Mouse (Mus musculus) midbrain, embryonic 11.5 days (tissue): ENCODE measurements at regions not wholly inside any gene's neighbourhood (a gene's known extent, or its start where the extent isn't known, plus 50 kb on each side); places are given as distances from the start of the nearest gene placed in this dataset.

ENCODE experiments used
- ATAC-seq: fragments of 200-750 bp; cut with Nextera tagmentation; 2 replicates; pipeline ENCODE4 v1.8.0; 2017; ENCODE audit warnings: moderate TSS enrichment, moderate library complexity; ENCODE audit not compliant: low FRiP score
- DNase-seq: peaks from one replicate; pipeline ENCODE4 v3.0.0; 2015; ENCODE audit warnings: low spot score; ENCODE audit errors: missing footprints
- H3K27ac ChIP-seq: fragments of 300-500 bp; sonication (generic); 2 replicates; pipeline ENCODE4 v1.5.1; 2014; ENCODE audit warnings: low read depth, low read length
- H3K27me3 ChIP-seq: fragments of 300-500 bp; sonication (generic); 2 replicates; pipeline ENCODE4 v1.6.1; 2014; ENCODE audit warnings: mild to moderate bottlenecking, low read length, moderate library complexity, mixed read lengths; ENCODE audit not compliant: control insufficient read depth, insufficient read depth
- H3K36me3 ChIP-seq: fragments of 300-500 bp; sonication (generic); 2 replicates; pipeline ENCODE4 v1.6.1; 2014; ENCODE audit warnings: mild to moderate bottlenecking, low read length, moderate library complexity, mixed read lengths; ENCODE audit not compliant: control insufficient read depth, insufficient read depth
- H3K4me1 ChIP-seq: fragments of 300-500 bp; sonication (generic); 2 replicates; pipeline ENCODE4 v1.6.1; 2014; ENCODE audit warnings: low read length; ENCODE audit not compliant: control insufficient read depth, insufficient read depth
- H3K4me2 ChIP-seq: fragments of 300-500 bp; sonication (generic); 2 replicates; pipeline ENCODE4 v1.6.1; 2014; ENCODE audit warnings: mild to moderate bottlenecking, moderate library complexity
- H3K4me3 ChIP-seq: fragments of 300-500 bp; sonication (generic); 2 replicates; pipeline ENCODE4 v1.5.1; 2014; ENCODE audit warnings: low read depth, low read length
- H3K9ac ChIP-seq: fragments of 300-500 bp; sonication (generic); 2 replicates; pipeline ENCODE4 v1.6.1; 2014; ENCODE audit warnings: low read length
- H3K9me3 ChIP-seq: fragments of 300-500 bp; sonication (generic); 2 replicates; pipeline ENCODE4 v1.6.1; 2016; ENCODE audit warnings: low read length; ENCODE audit not compliant: control insufficient read depth
- WGBS: fragments of 180-500 bp; shearing (Covaris S2); extraction: QIAGEN DNeasy Blood & Tissue Kit; methylation state at CpG from one replicate; pipeline ENCODE4 v1.1.7; 2014; 5-methylcytosine and 5-hydroxymethylcytosine counted together

- Histone ChIP-seq H3K4me2 (no peak overlapping the region), H3K27ac (no peak overlapping the region), H3K9me3 (no peaks in the 10 kb centered on the region), H3K9ac (no peak overlapping the region), H3K4me3 (no peak overlapping the region), H3K27me3 (no peaks in the 10 kb centered on the region), H3K4me1 (no peaks in the 10 kb centered on the region; the same call in 1 of the 2 replicates), H3K36me3 (no peaks in the 10 kb centered on the region)
- WGBS = 75% methylated on average over 8 of the region's 8 CpGs
- ATAC-seq (no peak), DNase-seq (no peak)
Observed at GRCm38 (mm10) chr8:86342016-86342684, 238.3 kb downstream of the Abcc12 start.

- no peak overlapping the region for H3K4me3 ChIP-seq
- H3K36me3 ChIP-seq = no peaks in the 10 kb centered on the region
- no peak for ATAC-seq
- no peaks in the 10 kb centered on the region; the same call in 1 of the 2 replicates for H3K4me1 ChIP-seq
- no peak overlapping the region for H3K9ac ChIP-seq
- 85% methylated on average over 18 of the region's 18 CpGs for WGBS
- H3K4me2 ChIP-seq = no peak overlapping the region
- H3K27ac ChIP-seq = no peak overlapping the region
- no peaks in the 10 kb centered on the region for H3K9me3 ChIP-seq
- DNase-seq = no peak
- H3K27me3 ChIP-seq = no peaks in the 10 kb centered on the region
Observed at GRCm38 (mm10) chr8:86338574-86339264, 241.8 kb downstream of the Abcc12 start.

- no peaks in the 10 kb centered on the region for H3K36me3 ChIP-seq
- no peak overlapping the region for H3K9ac ChIP-seq
- H3K9me3 ChIP-seq = no peaks in the 10 kb centered on the region
- DNase-seq = no peak
- H3K4me3 ChIP-seq = no peak overlapping the region
- no peaks in the 10 kb centered on the region for H3K4me1 ChIP-seq
- H3K27ac ChIP-seq = no peak overlapping the region
- no peak for ATAC-seq
- H3K4me2 ChIP-seq = no peak overlapping the region
- no peaks in the 10 kb centered on the region for H3K27me3 ChIP-seq
- 79% methylated on average over 6 of the region's 6 CpGs for WGBS
Observed at GRCm38 (mm10) chr8:86331383-86331782, 249.1 kb downstream of the Abcc12 start.

- H3K9ac ChIP-seq = no peak overlapping the region
- H3K4me1 ChIP-seq = no peaks in the 10 kb centered on the region
- H3K9me3 ChIP-seq = no peaks in the 10 kb centered on the region
- 45% methylated on average over 7 of the region's 7 CpGs for WGBS
- no peaks in the 10 kb centered on the region for H3K27me3 ChIP-seq
- H3K4me2 ChIP-seq = no peak overlapping the region
- ATAC-seq (no peak), DNase-seq (no peak)
- no peak overlapping the region for H3K27ac ChIP-seq
- H3K4me3 ChIP-seq = no peak overlapping the region
- no peaks in the 10 kb centered on the region for H3K36me3 ChIP-seq
Observed at GRCm38 (mm10) chr8:86328626-86329025, 251.9 kb downstream of the Abcc12 start.

DNA sequence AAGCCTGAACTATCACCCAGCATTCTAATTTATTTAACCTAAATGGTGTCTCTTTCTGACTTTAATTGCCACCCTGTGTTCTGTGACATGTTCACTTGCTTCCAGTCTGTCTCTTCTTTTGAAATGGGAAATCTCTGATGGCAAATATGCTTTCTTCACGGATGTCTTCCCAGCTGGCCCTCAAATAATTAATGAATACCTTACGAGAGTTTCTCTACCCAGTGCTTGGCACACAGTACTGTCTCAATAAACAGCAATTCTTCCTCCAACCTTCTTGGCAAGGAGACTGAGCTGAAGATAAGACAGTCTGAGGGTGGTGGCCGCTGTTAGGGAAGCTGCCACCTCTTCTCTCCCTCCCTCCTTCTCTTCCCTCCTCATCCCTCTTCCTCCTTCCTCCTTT lies 252.5 kb downstream of the Abcc12 start:
- WGBS = 79% methylated on average over 3 of the region's 3 CpGs
- no peak for ATAC-seq

GRCm38 (mm10) chr8:86325040-86325439 lies 255.4 kb downstream of the Abcc12 start:
- Histone ChIP-seq H3K27ac (no peak overlapping the region), H3K36me3 (no peaks in the 10 kb centered on the region), H3K9me3 (no peaks in the 10 kb centered on the region), H3K4me1 (no peaks in the 10 kb centered on the region), H3K4me3 (no peak overlapping the region), H3K27me3 (no peaks in the 10 kb centered on the region), H3K4me2 (no peak overlapping the region), H3K9ac (no peak overlapping the region)
- no peak for ATAC-seq
- WGBS = 92% methylated on average over 7 of the region's 7 CpGs
- DNase-seq = no peak

More for the DNA sequence above, 252.5 kb downstream of the Abcc12 start:
- Histone ChIP-seq H3K9ac (no peak overlapping the region), H3K4me2 (no peak overlapping the region), H3K4me3 (no peak overlapping the region), H3K27ac (no peak overlapping the region), H3K27me3 (no peaks in the 10 kb centered on the region), H3K36me3 (no peaks in the 10 kb centered on the region), H3K9me3 (no peaks in the 10 kb centered on the region), H3K4me1 (no peaks in the 10 kb centered on the region)
- no peak for DNase-seq

DNA sequence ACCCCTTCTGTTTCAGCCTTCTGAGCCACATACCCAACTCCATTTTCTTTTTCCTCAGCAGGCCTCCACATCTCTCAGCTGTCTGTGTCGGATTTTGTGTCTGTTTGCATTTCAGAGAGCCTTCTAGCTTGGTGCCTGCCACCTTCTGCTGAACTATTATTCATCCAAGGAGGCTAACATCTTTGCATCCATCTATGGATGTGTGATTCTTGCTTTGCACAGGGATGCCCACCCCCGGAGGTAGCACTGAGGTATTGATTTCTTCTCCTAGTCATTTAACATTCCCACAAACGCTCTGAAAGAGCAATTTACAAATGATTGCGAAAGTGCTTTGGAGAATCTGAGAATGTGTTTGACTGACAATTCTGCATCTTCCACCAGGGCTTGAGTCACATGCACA lies 255.9 kb downstream of the Abcc12 start:
- no peak for DNase-seq
- 77% methylated on average over 4 of the region's 4 CpGs for WGBS
- no peaks in the 10 kb centered on the region for H3K4me1 ChIP-seq
- H3K27ac ChIP-seq = no peak overlapping the region
- no peak for ATAC-seq
- H3K4me3 ChIP-seq = no peak overlapping the region
- H3K9ac ChIP-seq = no peak overlapping the region
- H3K27me3 ChIP-seq = no peaks in the 10 kb centered on the region
- no peaks in the 10 kb centered on the region for H3K9me3 ChIP-seq
- no peaks in the 10 kb centered on the region for H3K36me3 ChIP-seq
- no peak overlapping the region for H3K4me2 ChIP-seq

DNA sequence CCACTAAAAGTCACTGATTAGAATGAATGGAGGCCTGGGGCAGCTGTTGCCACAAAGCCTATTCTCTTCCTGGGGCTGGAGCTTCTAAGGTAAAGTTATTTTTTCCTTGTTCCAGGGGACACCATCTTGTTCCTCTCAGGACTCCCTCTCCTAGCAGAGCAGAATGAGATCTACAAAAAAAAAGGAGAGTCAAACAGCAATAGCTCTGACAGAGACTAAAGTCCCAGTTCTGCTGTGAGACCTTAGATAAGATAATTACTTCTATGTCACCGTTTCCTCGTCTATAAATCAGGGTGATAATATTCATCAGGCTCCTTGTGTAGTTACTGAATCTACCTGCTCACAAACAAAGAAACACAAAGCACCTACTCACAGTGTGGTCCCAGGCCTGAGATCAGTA lies 256.7 kb downstream of the Abcc12 start:
- no peak overlapping the region for H3K4me2 ChIP-seq
- DNase-seq (no peak), ATAC-seq (no peak)
- no peak overlapping the region for H3K4me3 ChIP-seq
- H3K4me1 ChIP-seq = no peaks in the 10 kb centered on the region
- WGBS = 79% methylated on average over 2 of the region's 2 CpGs
- H3K36me3 ChIP-seq = no peaks in the 10 kb centered on the region
- no peaks in the 10 kb centered on the region for H3K9me3 ChIP-seq
- no peak overlapping the region for H3K9ac ChIP-seq
- H3K27ac ChIP-seq = no peak overlapping the region
- H3K27me3 ChIP-seq = no peaks in the 10 kb centered on the region

- Histone ChIP-seq H3K9me3 (no peaks in the 10 kb centered on the region), H3K9ac (no peak overlapping the region), H3K36me3 (no peaks in the 10 kb centered on the region), H3K27me3 (no peaks in the 10 kb centered on the region), H3K4me3 (no peak overlapping the region), H3K4me2 (no peak overlapping the region), H3K4me1 (no peaks in the 10 kb centered on the region), H3K27ac (no peak overlapping the region)
- DNase-seq (no peak), ATAC-seq (no peak)
- WGBS = 84% methylated on average over 1 of the region's 1 CpGs
Observed at GRCm38 (mm10) chr8:86322494-86322893, 258.0 kb downstream of the Abcc12 start.
